Comparison of ENCODE assay signal across 9 mouse cellular contexts in genomic region chr16:35110410-35111142, GRCm38 (mm10). TPM values are rescaled to one million over a fixed set of nuclear protein-coding genes. Genes with fewer than 3 reads are reported as not detected.
DNase-seq lines count a peak whose midpoint lies in the region; ATAC-seq and TF ChIP-seq lines count a peak whose summit lies in the region.
"Had no signal": no experiment of that assay in that cellular context is flagged by ENCODE, and none has a peak within 500 bp of the region (broad histone marks: within the 10 kb centered on the region; RNA-seq: fewer than 3 reads in every experiment).

No protein-coding gene starts in this region.

- DNase-seq in MEL (ENCODE audit: low read depth, low spot score), result peak; percentile 69
- peak; percentile 65 for DNase-seq in cerebellum, adult 11-12 months
- DNase-seq in forebrain, postnatal 0 days, result peak; percentile 92
- DNase-seq in heart, postnatal 4 days, result peak; percentile 96
- DNase-seq in layer of hippocampus, adult 8-10 months (ENCODE audit: low spot score in 2 of 2), result peak; percentile 67 to 89
- DNase-seq in lung, postnatal 10 days, result peak; percentile 93
- DNase-seq in retina, adult 2 months (ENCODE audit: low read depth, low spot score), result peak; percentile 62
- DNase-seq in thymus, postnatal 36 days, result peak; percentile 50 to 62

- H3K27me3 ChIP-seq in MEL (ENCODE audit: control insufficient read depth in 1 of 2, insufficient read depth in 2 of 2, low read length in 2 of 2), result no peaks in the 10 kb centered on the region
- H3K27me3 ChIP-seq in forebrain, postnatal 0 days (ENCODE audit: insufficient read depth, low read length), result no peaks in the 10 kb centered on the region

- peak; percentile 91 for TF ChIP-seq RAD21 in MEL (IDR thresholded peaks at IDR 0.05; ENCODE audit: low read depth, low read length)

- no peak overlapping the region for H3K27ac ChIP-seq in MEL (ENCODE audit: control insufficient read depth, low read depth, low read length)
- no peak overlapping the region for H3K27ac ChIP-seq in forebrain, postnatal 0 days (ENCODE audit: low read depth, low read length)

- peak overlapping the region; percentile 35 for H3K4me2 ChIP-seq in forebrain, postnatal 0 days (ENCODE audit: low read depth)

- H3K79me2 ChIP-seq in MEL (ENCODE audit: control insufficient read depth, insufficient read depth, low read length, poor library complexity), result no peaks in the 10 kb centered on the region

- H3K4me1 ChIP-seq in MEL (ENCODE audit: control insufficient read depth in 1 of 2, insufficient read depth in 2 of 2, low read length in 2 of 2), result peaks cover 0 to 2% of the 10 kb centered on the region in 2 experiments; a peak in 2 of 4 replicates
- 0 out of 2 replicates have a peak, but pooled peaks cover 3% of the 10 kb centered on the region for H3K4me1 ChIP-seq in forebrain, postnatal 0 days (ENCODE audit: insufficient read depth)

- TF ChIP-seq CTCF in MEL (IDR thresholded peaks at IDR 0.05 in 2 of 3, conservative IDR thresholded peaks at IDR 0.05 in 1 of 3; ENCODE audit: control insufficient read depth in 1 of 3, insufficient read depth in 1 of 3, low read depth in 2 of 3, low read length in 3 of 3, poor library complexity in 1 of 3, severe bottlenecking in 1 of 3), result peak; percentile 80 to 96 (median 92)
- TF ChIP-seq CTCF in forebrain, postnatal 0 days (IDR thresholded peaks at IDR 0.05; ENCODE audit: low read depth), result peak; percentile 99

- no peaks in the 10 kb centered on the region for H3K36me3 ChIP-seq in MEL (ENCODE audit: control insufficient read depth in 1 of 2, insufficient read depth in 2 of 2, low read length in 2 of 2)
- H3K36me3 ChIP-seq in forebrain, postnatal 0 days (ENCODE audit: insufficient read depth), result peaks cover 11% of the 10 kb centered on the region

- no peak for TF ChIP-seq POLR2A in MEL (IDR thresholded peaks at IDR 0.05; ENCODE audit: control insufficient read depth in 1 of 2, insufficient read depth in 1 of 2, low read depth in 1 of 2, low read length in 2 of 2, poor library complexity in 1 of 2)

- peak; percentile 92 for ATAC-seq in forebrain, postnatal 0 days

- WGBS in forebrain, postnatal 0 days, result 29% methylated on average over 10 of the region's 10 CpGs

- H3K9ac ChIP-seq in MEL (ENCODE audit: control insufficient read depth, low read depth, low read length, poor library complexity, severe bottlenecking), result no peak overlapping the region
- H3K9ac ChIP-seq in forebrain, postnatal 0 days, result no peak overlapping the region

- H3K4me3 ChIP-seq in MEL (ENCODE audit: control insufficient read depth in 1 of 2, insufficient read depth in 1 of 2, low read depth in 2 of 2, low read length in 2 of 2), result no peak overlapping the region
- no peak overlapping the region for H3K4me3 ChIP-seq in forebrain, postnatal 0 days (ENCODE audit: low read depth, low read length)
- H3K4me3 ChIP-seq: myocyte had no signal

- no peak for TF ChIP-seq EP300 in MEL (IDR thresholded peaks at IDR 0.05; ENCODE audit: low read depth in 1 of 2, low read length in 2 of 2)

- H3K9me3 ChIP-seq in MEL (replicated peaks; ENCODE audit: insufficient read depth, low read length), result no peaks in the 10 kb centered on the region
- H3K9me3 ChIP-seq in forebrain, postnatal 0 days (ENCODE audit: low read length), result no peaks in the 10 kb centered on the region

TF ChIP-seq in MEL, 35 proteins besides CTCF, POLR2A, EP300 and RAD21:
- TF ChIP-seq SMC3 (IDR thresholded peaks at IDR 0.05; ENCODE audit: low read depth, low read length), result peak; percentile 80
- TF ChIP-seq ZC3H11A (IDR thresholded peaks at IDR 0.05; ENCODE audit: low read depth, low read length), result peak; percentile 74
- no peak for TF ChIP-seq RCOR1 (IDR thresholded peaks at IDR 0.05; ENCODE audit: low read depth, low read length)
- no peak for TF ChIP-seq ETS1 (IDR thresholded peaks at IDR 0.05; ENCODE audit: low read depth, low read length)
- TF ChIP-seq NELFE (IDR thresholded peaks at IDR 0.05; ENCODE audit: low read depth, low read length), result no peak
- TF ChIP-seq HCFC1 (IDR thresholded peaks at IDR 0.05; ENCODE audit: low read depth, low read length), result 0 out of 2 replicates have a peak, but pooled peaks have one; percentile 22
- no peak for TF ChIP-seq MEF2A (IDR thresholded peaks at IDR 0.05; ENCODE audit: extremely low read depth, insufficient replicate concordance, low read depth, low read length, poor library complexity, severe bottlenecking)

RNA-seq across cellular contexts. Expression of gene Adcy5, which starts 44.1 kb away (rescaled TPM):
- under 0.01 TPM in 1 of 2 replicates, not detected in the other for total RNA-seq in MEL (2012; rRNA removed)
- polyA plus RNA-seq in MEL (2012; ENCODE audit: insufficient read depth in 1 of 2, insufficient read length in 2 of 2, low read depth in 1 of 2, low replicate concordance in 2 of 2, missing spikeins in 1 of 2), result under 1 TPM in 1 of 2 experiments, not detected in 1; 0.08 TPM
- 52.7 and 57.8 TPM in 2 replicates for total RNA-seq in forebrain, postnatal 0 days (2014; rRNA removed)
- polyA plus RNA-seq in forebrain, postnatal 0 days (2015; fragmentation: Nextera tagmentation; extraction: Ambion mirVana), result 5.8 and 7.0 TPM in 2 replicates
- 10 to 100 TPM; 65.2 to 65.7 TPM for total RNA-seq in heart, postnatal 4 days (2021)
- total RNA-seq in layer of hippocampus, adult 8-10 months (2022), result 10 to 100 TPM; 71.1 to 81.2 (median 79.8) TPM
- polyA plus RNA-seq: myocyte had no signal

Comparison
In these comparisons a context has a peak if more than half of its experiments do, and no peak if none do; other contexts are left out.
1. RNA of gene Adcy5, which starts 44.1 kb away (total RNA-seq): 71.1 to 81.2 TPM in layer of hippocampus, adult 8-10 months, 65.2 to 65.7 TPM in heart, postnatal 4 days and 52.7 to 57.8 TPM in forebrain, postnatal 0 days; under 0.01 TPM in MEL; every median in the first group is over 10 times any median in the second.
2. Peak in every context shown above with its lines, with median percentiles within 50 percentile points of each other: DNase-seq.